Mouse (Mus musculus) lung, adult 18-20 months (tissue): ENCODE measurements at regions not wholly inside any gene's neighbourhood (a gene's known extent, or its start where the extent isn't known, plus 50 kb on each side); places are given as distances from the start of the nearest gene placed in this dataset.
"Not testable (repeated sequence)": the region's sequence is repeated elsewhere in the genome, so short reads cannot be mapped to it uniquely, and the experiment has no call there.

Source experiments
- DNase-seq, 2 experiments: peaks; one replicate each; pipeline ENCODE4 v3.0.0; 2022; ENCODE audit warnings: mixed read lengths in 2 of 2

- no peak for DNase-seq
These were observed 83.8 kb downstream of the Eif4e start for GRCm38 (mm10) chr3:138609749-138610148.

- DNase-seq: no peak
These were observed 87.1 kb downstream of the Eif4e start for GRCm38 (mm10) chr3:138612884-138613653.

GRCm38 (mm10) chr3:138613680-138614079 is 87.7 kb downstream of the Eif4e start:
- no peak for DNase-seq

GRCm38 (mm10) chr3:138614899-138615298 is 88.9 kb downstream of the Eif4e start:
- DNase-seq: no peak

GRCm38 (mm10) chr3:138620263-138620662 is 94.3 kb downstream of the Eif4e start:
- no peak for DNase-seq

- DNase-seq: no peak
These were observed 98.1 kb downstream of the Eif4e start for GRCm38 (mm10) chr3:138624128-138624527.

- no peak for DNase-seq
These were observed 100.3 kb downstream of the Eif4e start for GRCm38 (mm10) chr3:138626230-138626629.

GRCm38 (mm10) chr3:138630231-138630630 is 104.3 kb downstream of the Eif4e start:
- no peak for DNase-seq

- no peak for DNase-seq
These were observed 106.1 kb downstream of the Eif4e start for GRCm38 (mm10) chr3:138632086-138632485.

GRCm38 (mm10) chr3:138642026-138642425 is 100.0 kb upstream of the Tspan5 start:
- no peak for DNase-seq

GRCm38 (mm10) chr3:138643951-138644285 is 98.1 kb upstream of the Tspan5 start:
- DNase-seq: no peak

- DNase-seq: no peak
These were observed 97.6 kb upstream of the Tspan5 start for GRCm38 (mm10) chr3:138644286-138644951.

- peak; percentile 9 to 19 for DNase-seq
These were observed 96.7 kb upstream of the Tspan5 start for GRCm38 (mm10) chr3:138645320-138645719.

- no peak for DNase-seq
These were observed 92.3 kb upstream of the Tspan5 start for GRCm38 (mm10) chr3:138649699-138650098.

GRCm38 (mm10) chr3:138650671-138651070 is 91.3 kb upstream of the Tspan5 start:
- not testable (repeated sequence) for DNase-seq

GRCm38 (mm10) chr3:138651361-138652205 is 90.4 kb upstream of the Tspan5 start:
- DNase-seq: no peak

- no peak for DNase-seq
These were observed 89.8 kb upstream of the Tspan5 start for GRCm38 (mm10) chr3:138652206-138652605.

GRCm38 (mm10) chr3:138652685-138653084 is 89.3 kb upstream of the Tspan5 start:
- DNase-seq: no peak

- DNase-seq: no peak
These were observed 88.3 kb upstream of the Tspan5 start for GRCm38 (mm10) chr3:138653549-138654246.

GRCm38 (mm10) chr3:138654610-138655371 is 87.2 kb upstream of the Tspan5 start:
- no peak for DNase-seq

- DNase-seq: no peak
These were observed 86.5 kb upstream of the Tspan5 start for GRCm38 (mm10) chr3:138655479-138655878.

- no peak for DNase-seq
These were observed 79.4 kb upstream of the Tspan5 start for GRCm38 (mm10) chr3:138662625-138663024.
